Comparison of ENCODE assay signal across 23 mouse cellular contexts in genomic region chr2:79707575-79707974, GRCm38 (mm10). TPM values are rescaled to one million over a fixed set of nuclear protein-coding genes. Genes with fewer than 3 reads are reported as not detected.
DNase-seq lines count a peak whose midpoint lies in the region; ATAC-seq and TF ChIP-seq lines count a peak whose summit lies in the region.
"Had no signal": no experiment of that assay in that cellular context is flagged by ENCODE, and none has a peak within 500 bp of the region (broad histone marks: within the 10 kb centered on the region; RNA-seq: fewer than 3 reads in every experiment).

Ppp1r1c (plus strand) TSS chr2:79707780.

- no peaks in the 10 kb centered on the region for H3K27me3 ChIP-seq in midbrain, embryonic 11.5 days (ENCODE audit: control insufficient read depth, insufficient read depth, low read length)
- no peaks in the 10 kb centered on the region for H3K27me3 ChIP-seq in midbrain, embryonic 10.5 days (ENCODE audit: low read depth, poor library complexity, severe bottlenecking)
- H3K27me3 ChIP-seq in embryonic facial prominence, embryonic 12.5 days: no peaks in the 10 kb centered on the region
- H3K27me3 ChIP-seq in midbrain, postnatal 0 days (ENCODE audit: insufficient read depth, low read length): no peaks in the 10 kb centered on the region
- no peaks in the 10 kb centered on the region for H3K27me3 ChIP-seq in lung, postnatal 0 days (replicated peaks; ENCODE audit: insufficient read depth, low read length)
- H3K27me3 ChIP-seq: embryonic facial prominence, embryonic 15.5 days; heart, embryonic 13.5 days; megakaryocyte, embryonic 14.5 days had no signal

- H3K9ac ChIP-seq in midbrain, embryonic 11.5 days (ENCODE audit: low read length): no peak within 1 kb of the TSS
- H3K9ac ChIP-seq in embryonic facial prominence, embryonic 12.5 days: no peak within 1 kb of the TSS
- H3K9ac ChIP-seq in midbrain, postnatal 0 days (replicated peaks; ENCODE audit: low read length, poor library complexity, severe bottlenecking): no peak within 1 kb of the TSS
- H3K9ac ChIP-seq in lung, postnatal 0 days (replicated peaks; ENCODE audit: low read depth): no peak within 1 kb of the TSS
- H3K9ac ChIP-seq: embryonic facial prominence, embryonic 15.5 days; heart, embryonic 13.5 days; liver, postnatal 0 days had no signal

- TF ChIP-seq CTCF in midbrain, postnatal 0 days (IDR thresholded peaks at IDR 0.05): no peak
- no peak for TF ChIP-seq CTCF in lung, postnatal 0 days (IDR thresholded peaks at IDR 0.05)

- WGBS in midbrain, embryonic 11.5 days: 88% methylated on average over 6 of the region's 6 CpGs
- WGBS in midbrain, embryonic 10.5 days: 92% methylated on average over 6 of the region's 6 CpGs
- 86% methylated on average over 6 of the region's 6 CpGs for WGBS in embryonic facial prominence, embryonic 12.5 days
- 52% methylated on average over 6 of the region's 6 CpGs for WGBS in midbrain, postnatal 0 days
- 88% methylated on average over 6 of the region's 6 CpGs for WGBS in lung, postnatal 0 days

- no peaks in the 10 kb centered on the region for H3K36me3 ChIP-seq in midbrain, embryonic 11.5 days (ENCODE audit: control insufficient read depth, insufficient read depth, low read length)
- H3K36me3 ChIP-seq in midbrain, embryonic 10.5 days: no peaks in the 10 kb centered on the region
- H3K36me3 ChIP-seq in embryonic facial prominence, embryonic 12.5 days: no peaks in the 10 kb centered on the region
- H3K36me3 ChIP-seq in midbrain, postnatal 0 days (ENCODE audit: insufficient read depth, low read length): no peaks in the 10 kb centered on the region
- H3K36me3 ChIP-seq in lung, postnatal 0 days (ENCODE audit: insufficient read depth, low read length): no peaks in the 10 kb centered on the region
- H3K36me3 ChIP-seq: embryonic facial prominence, embryonic 15.5 days; heart, embryonic 13.5 days had no signal

- no peaks in the 10 kb centered on the region for H3K4me1 ChIP-seq in midbrain, embryonic 11.5 days (ENCODE audit: control insufficient read depth, insufficient read depth, low read length)
- no peaks in the 10 kb centered on the region for H3K4me1 ChIP-seq in midbrain, embryonic 10.5 days
- no peaks in the 10 kb centered on the region for H3K4me1 ChIP-seq in embryonic facial prominence, embryonic 12.5 days
- 0 out of 2 replicates have a peak, but pooled peaks cover 2% of the 10 kb centered on the region for H3K4me1 ChIP-seq in midbrain, postnatal 0 days (ENCODE audit: insufficient read depth, low read length)
- H3K4me1 ChIP-seq in lung, postnatal 0 days (ENCODE audit: insufficient read depth, low read depth, low read length): no peaks in the 10 kb centered on the region
- H3K4me1 ChIP-seq: embryonic facial prominence, embryonic 15.5 days had no signal

- no peak for DNase-seq in midbrain, embryonic 11.5 days (ENCODE audit: low spot score, missing footprints)
- no peak for DNase-seq in midbrain, embryonic 10.5 days (ENCODE audit: low spot score)
- peak; percentile 5 for DNase-seq in midbrain, postnatal 0 days (ENCODE audit: low spot score)
- DNase-seq in lung, postnatal 0 days (ENCODE audit: low spot score): no peak
- DNase-seq in cerebellum, postnatal 25 days: no peak
- DNase-seq: cerebellum, adult 2 months; heart, adult 11 months; kidney, adult 2 months; kidney, postnatal 25 days; left cerebral cortex, postnatal 4 days; liver; liver, postnatal 0 days had no signal

- no peaks in the 10 kb centered on the region for H3K9me3 ChIP-seq in midbrain, embryonic 11.5 days (ENCODE audit: control insufficient read depth, low read length)
- H3K9me3 ChIP-seq in midbrain, embryonic 10.5 days (replicated peaks): no peaks in the 10 kb centered on the region
- H3K9me3 ChIP-seq in embryonic facial prominence, embryonic 12.5 days: no peaks in the 10 kb centered on the region
- H3K9me3 ChIP-seq in midbrain, postnatal 0 days (ENCODE audit: low read length): no peaks in the 10 kb centered on the region
- no peaks in the 10 kb centered on the region for H3K9me3 ChIP-seq in lung, postnatal 0 days (ENCODE audit: low read length)
- H3K9me3 ChIP-seq: embryonic facial prominence, embryonic 15.5 days; heart, embryonic 13.5 days; megakaryocyte, embryonic 14.5 days had no signal

- no peak within 1 kb of the TSS for H3K4me2 ChIP-seq in midbrain, embryonic 11.5 days
- no peak within 1 kb of the TSS for H3K4me2 ChIP-seq in embryonic facial prominence, embryonic 12.5 days (replicated peaks)
- H3K4me2 ChIP-seq in midbrain, postnatal 0 days (ENCODE audit: low read depth, low read length, poor library complexity, severe bottlenecking): peak within 1 kb of the TSS; percentile 18; the same call in 1 of the 2 replicates
- no peak within 1 kb of the TSS for H3K4me2 ChIP-seq in lung, postnatal 0 days (replicated peaks; ENCODE audit: low read depth, low read length)
- H3K4me2 ChIP-seq: embryonic facial prominence, embryonic 15.5 days; heart, embryonic 13.5 days had no signal

- no peak within 1 kb of the TSS for H3K4me3 ChIP-seq in midbrain, embryonic 11.5 days (ENCODE audit: low read depth, low read length)
- H3K4me3 ChIP-seq in midbrain, embryonic 10.5 days: no peak within 1 kb of the TSS
- no peak within 1 kb of the TSS for H3K4me3 ChIP-seq in embryonic facial prominence, embryonic 12.5 days
- H3K4me3 ChIP-seq in midbrain, postnatal 0 days (ENCODE audit: low read depth, low read length): no peak within 1 kb of the TSS
- H3K4me3 ChIP-seq in lung, postnatal 0 days (ENCODE audit: low read depth, low read length): no peak within 1 kb of the TSS
- H3K4me3 ChIP-seq: embryonic facial prominence, embryonic 15.5 days; heart, embryonic 13.5 days; left cerebral cortex, adult 2 months; megakaryocyte, embryonic 14.5 days; myocyte had no signal

- H3K27ac ChIP-seq in midbrain, embryonic 11.5 days (ENCODE audit: low read depth, low read length): no peak within 1 kb of the TSS
- no peak within 1 kb of the TSS for H3K27ac ChIP-seq in midbrain, embryonic 10.5 days (replicated peaks)
- H3K27ac ChIP-seq in embryonic facial prominence, embryonic 12.5 days: no peak within 1 kb of the TSS
- H3K27ac ChIP-seq in midbrain, postnatal 0 days (ENCODE audit: low read depth, low read length): no peak within 1 kb of the TSS
- H3K27ac ChIP-seq in lung, postnatal 0 days (ENCODE audit: low read length): no peak within 1 kb of the TSS
- H3K27ac ChIP-seq: embryonic facial prominence, embryonic 15.5 days; heart, embryonic 13.5 days; left cerebral cortex, adult 2 months had no signal

- TF ChIP-seq EP300 in lung, postnatal 0 days (IDR thresholded peaks at IDR 0.05): no peak

- ATAC-seq in midbrain, embryonic 11.5 days (ENCODE audit: low FRiP score): peak; percentile 38; the same call in 1 of the 2 replicates
- no peak for ATAC-seq in embryonic facial prominence, embryonic 12.5 days (ENCODE audit: insufficient number of reproducible peaks, insufficient read depth, low FRiP score, low TSS enrichment)
- peak; percentile 54; the same call in 1 of the 2 replicates for ATAC-seq in midbrain, postnatal 0 days (ENCODE audit: low FRiP score)
- ATAC-seq in lung, postnatal 0 days: no peak
- ATAC-seq in frontal cortex, adult (ENCODE audit: low TSS enrichment): no peak
- ATAC-seq: inflammation-experienced regulatory T-cells, adult 6 months; liver, postnatal 0 days had no signal

RNA-seq across cellular contexts. Expression of gene Ppp1r1c, which starts in this region (rescaled TPM):
- 1.4 and 2.1 TPM in 2 replicates for polyA plus RNA-seq in midbrain, embryonic 11.5 days (2014; fragmentation: Nextera tagmentation; extraction: Ambion mirVana)
- polyA plus RNA-seq in midbrain, embryonic 10.5 days (2016; fragmentation: Nextera tagmentation; extraction: Ambion mirVana): 0.95 and 1.0 TPM in 2 replicates
- polyA plus RNA-seq in embryonic facial prominence, embryonic 12.5 days (2016; fragmentation: Nextera tagmentation; extraction: Ambion mirVana): 16.2 and 18.9 TPM in 2 replicates
- total RNA-seq in midbrain, postnatal 0 days (2014; rRNA removed): 3.7 and 7.4 TPM in 2 replicates
- polyA plus RNA-seq in midbrain, postnatal 0 days (2015; fragmentation: Nextera tagmentation; extraction: Ambion mirVana): 3.0 and 3.9 TPM in 2 replicates
- not detected in 2 replicates for polyA plus RNA-seq in lung, postnatal 0 days (2015; fragmentation: Nextera tagmentation; extraction: Ambion mirVana)
- total RNA-seq: adrenal gland, adult 18-20 months; common myeloid progenitor, adult 5-6 weeks; left cerebral cortex, adult 2 months; left cerebral cortex, postnatal 4 days had no signal
- polyA plus RNA-seq: C2C12; kidney, adult 2 months; liver, postnatal 0 days; myocyte had no signal

Comparison
In these comparisons a context has a peak if more than half of its experiments do, and no peak if none do; other contexts are left out.
1. ATAC-seq: peak in midbrain, embryonic 11.5 days (single experiment) and midbrain, postnatal 0 days (single experiment); none in embryonic facial prominence, embryonic 12.5 days (single experiment), lung, postnatal 0 days (single experiment) and frontal cortex, adult (single experiment).